Mouse (Mus musculus) liver, adult 2 months (tissue): ENCODE data around the gene Ccdc177.

ENCODE experiments used
- CTCF ChIP-seq: fragments of 200-500 bp; IDR thresholded peaks from 2 replicates; pipeline ENCODE4 v1.5.1; 2011; ENCODE audit warnings: low read depth, low read length, control low read depth
- POLR2A ChIP-seq: fragments of 200-500 bp; IDR thresholded peaks from 2 replicates; pipeline ENCODE4 v1.6.1; 2011; ENCODE audit warnings: low read length, control low read depth; ENCODE audit not compliant: insufficient read depth; ENCODE audit errors: extremely low read depth

- TF ChIP-seq CTCF (peak; percentile 87), POLR2A (no peak)
These were observed at the start of gene Ccdc177 for GRCm38 (mm10) chr12:80760396-80760801.
